Mouse (Mus musculus): ENCODE results near the gene Fam114a2. TPM values are rescaled to one million over a fixed set of nuclear protein-coding genes. Genes with fewer than 3 reads are reported as not detected.

Gene Fam114a2
- total RNA-seq, 2 experiments from 2014 or later = 29.7 to 33.1 TPM

- intact Hi-C loops (cut with DNase I) = loop anchor here (2.0 to 10.0 kb wide), 4 partner anchors 151 to 1335 kb away; no protein-coding TSS in a partner anchor
- no peak for DNase-seq (ENCODE audit: low spot score in 2 of 2)
Measured at GRCm38 (mm10) chr11:57465844-57466243, 52.6 kb downstream of the Fam114a2 start.

DNA sequence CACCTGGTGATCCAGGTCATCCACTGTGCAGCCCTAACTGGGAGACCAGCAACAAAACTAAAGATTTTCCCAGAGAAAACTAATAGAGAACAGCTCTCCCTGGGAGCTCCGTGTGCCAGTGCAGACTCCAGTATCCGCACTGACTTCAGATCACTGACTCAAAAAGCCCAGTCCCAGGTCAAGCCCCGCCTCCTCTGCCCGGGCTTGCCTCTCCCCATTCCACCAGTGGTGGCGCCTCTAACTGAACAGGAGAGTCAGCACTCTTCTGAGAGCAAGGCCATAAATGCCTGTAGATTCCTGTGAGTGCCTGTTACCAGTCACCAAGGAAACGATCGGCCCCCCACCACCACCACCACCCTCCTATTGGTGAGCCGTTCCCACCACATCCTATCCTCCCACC, 53.4 kb downstream of the Fam114a2 start:
- intact Hi-C loops (cut with DNase I) = loop anchor here (5.0 to 10.0 kb wide), 3 partner anchors 150 to 1318 kb away; no protein-coding TSS in a partner anchor
- no peak for DNase-seq (ENCODE audit: low spot score in 2 of 2)

DNA sequence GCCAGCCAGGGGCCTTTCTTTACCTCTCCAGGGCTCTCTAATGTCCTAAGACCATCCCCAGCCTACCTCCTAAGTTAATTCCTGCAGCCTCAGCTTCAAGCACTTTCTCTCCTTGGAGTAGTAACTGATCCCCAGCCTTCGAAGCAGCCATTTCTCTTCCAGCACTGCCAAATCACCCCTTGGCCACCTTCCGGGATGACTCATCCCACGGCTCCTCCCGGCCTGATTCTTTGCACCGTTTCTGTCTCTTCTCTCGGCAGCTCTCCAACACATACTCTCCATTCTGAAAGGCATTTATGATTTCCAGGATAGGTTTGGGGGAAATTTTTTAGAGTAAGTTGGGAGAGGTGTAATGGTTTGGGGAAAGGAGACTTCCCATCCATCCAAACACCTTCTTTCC, 58.7 kb downstream of the Fam114a2 start:
- intact Hi-C loops (cut with DNase I) = loop anchor here (10.0 kb wide), 1 partner anchor 145 kb away; no protein-coding TSS in a partner anchor
- peak; percentile 54 to 57 for DNase-seq (ENCODE audit: low spot score in 2 of 2)

GRCm38 (mm10) chr11:57454421-57454820, 64.0 kb downstream of the Fam114a2 start:
- intact Hi-C loops (cut with DNase I) = no loop called here
- no peak for DNase-seq (ENCODE audit: low spot score in 2 of 2)

DNA sequence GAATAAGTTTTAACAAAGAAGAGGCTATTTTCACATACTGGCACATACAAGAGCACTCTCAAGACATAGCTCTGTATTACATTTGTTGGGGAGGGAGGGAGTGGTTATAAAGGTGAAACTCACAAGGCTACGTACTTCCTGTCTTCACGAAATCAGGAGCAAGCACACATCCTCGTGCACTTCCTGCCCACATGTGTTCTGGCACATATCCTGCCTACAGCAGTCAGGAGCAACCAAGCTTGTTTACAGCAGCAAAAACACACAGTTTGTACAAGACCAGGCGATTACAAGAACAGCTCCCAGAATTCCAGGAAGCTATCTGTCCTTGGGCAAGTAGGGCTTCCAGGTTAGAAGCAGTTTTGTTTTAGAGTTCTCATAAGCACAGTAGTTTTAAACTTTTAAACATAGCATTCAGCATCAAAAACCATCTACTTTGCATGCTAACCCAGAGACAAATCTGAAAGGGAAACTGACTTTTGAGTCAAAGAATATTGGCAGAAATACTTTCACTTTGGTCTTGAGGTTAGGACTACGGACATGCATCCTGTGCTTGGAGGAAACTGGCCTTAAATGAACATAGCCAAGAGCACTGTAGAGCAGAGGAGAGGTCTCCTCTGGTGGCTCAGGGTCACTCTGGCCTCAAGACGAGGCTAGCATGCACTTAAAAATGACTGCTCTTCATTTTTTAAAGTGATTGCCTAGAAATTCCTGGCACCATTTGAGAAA, 73.0 kb downstream of the Fam114a2 start:
- intact Hi-C loops (cut with DNase I) = no loop called here
- DNase-seq (ENCODE audit: low spot score in 2 of 2) = no peak

DNA sequence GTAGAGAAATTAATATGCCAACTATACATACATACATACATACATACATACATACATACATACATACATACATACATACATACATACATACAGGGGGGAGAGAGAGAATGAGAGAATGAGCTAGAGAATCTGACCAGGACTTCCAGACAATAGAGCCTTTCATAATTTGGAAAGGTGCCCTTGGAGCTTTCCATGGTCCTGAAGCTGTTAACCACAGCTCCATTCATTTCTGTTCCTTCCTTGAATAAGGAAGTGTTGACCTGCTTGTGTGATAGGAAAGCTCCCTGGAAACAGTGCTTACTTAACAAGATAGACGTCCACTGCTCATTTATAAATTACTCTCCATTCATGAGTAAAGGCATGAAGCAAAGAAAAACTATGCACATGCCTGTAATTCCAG, 84.3 kb downstream of the Fam114a2 start:
- intact Hi-C loops (cut with DNase I) = no loop called here
- DNase-seq (ENCODE audit: low spot score in 2 of 2) = no peak

Other genes with a start within 250 kb of the Fam114a2 start
- 10 to 100 TPM; 25.7 to 28.8 TPM for gene Mfap3, start within 50 bp of the Fam114a2 start, total RNA-seq (2021)
- 1 to 10 TPM; 7.6 to 8.8 TPM for gene Galnt10, start 126.8 kb upstream of the Fam114a2 start, total RNA-seq (2021)